Mouse (Mus musculus) heart, postnatal 0 days (tissue): ENCODE results near the gene Sorcs2.

Experiments used
- CTCF ChIP-seq: IDR thresholded peaks from 2 replicates; pipeline ENCODE4 v1.5.1; 2016; ENCODE audit warnings: antibody characterized with exemption, control low read depth, low read depth
- EP300 ChIP-seq: IDR thresholded peaks from 2 replicates; pipeline ENCODE4 v1.6.1; 2016; ENCODE audit warnings: antibody characterized with exemption, low read depth

- no peak for TF ChIP-seq EP300
- TF ChIP-seq CTCF, result no peak
Measured at GRCm38 (mm10) chr5:36025076-36025475, 372.9 kb downstream of the Sorcs2 start.
